Mouse (Mus musculus) liver, adult (tissue): ENCODE results near the gene Pnmal2.

Experiments
- GATA4 ChIP-seq: IDR thresholded peaks from 2 replicates; pipeline ENCODE4 v1.6.1; 2014; ENCODE audit warnings: mild to moderate bottlenecking, low read length; ENCODE audit not compliant: insufficient replicate concordance

The Pnmal2 gene

GRCm38 (mm10) chr7:16913806-16914452, 30.6 kb upstream of the Pnmal2 start:
- no peak for TF ChIP-seq GATA4

DNA sequence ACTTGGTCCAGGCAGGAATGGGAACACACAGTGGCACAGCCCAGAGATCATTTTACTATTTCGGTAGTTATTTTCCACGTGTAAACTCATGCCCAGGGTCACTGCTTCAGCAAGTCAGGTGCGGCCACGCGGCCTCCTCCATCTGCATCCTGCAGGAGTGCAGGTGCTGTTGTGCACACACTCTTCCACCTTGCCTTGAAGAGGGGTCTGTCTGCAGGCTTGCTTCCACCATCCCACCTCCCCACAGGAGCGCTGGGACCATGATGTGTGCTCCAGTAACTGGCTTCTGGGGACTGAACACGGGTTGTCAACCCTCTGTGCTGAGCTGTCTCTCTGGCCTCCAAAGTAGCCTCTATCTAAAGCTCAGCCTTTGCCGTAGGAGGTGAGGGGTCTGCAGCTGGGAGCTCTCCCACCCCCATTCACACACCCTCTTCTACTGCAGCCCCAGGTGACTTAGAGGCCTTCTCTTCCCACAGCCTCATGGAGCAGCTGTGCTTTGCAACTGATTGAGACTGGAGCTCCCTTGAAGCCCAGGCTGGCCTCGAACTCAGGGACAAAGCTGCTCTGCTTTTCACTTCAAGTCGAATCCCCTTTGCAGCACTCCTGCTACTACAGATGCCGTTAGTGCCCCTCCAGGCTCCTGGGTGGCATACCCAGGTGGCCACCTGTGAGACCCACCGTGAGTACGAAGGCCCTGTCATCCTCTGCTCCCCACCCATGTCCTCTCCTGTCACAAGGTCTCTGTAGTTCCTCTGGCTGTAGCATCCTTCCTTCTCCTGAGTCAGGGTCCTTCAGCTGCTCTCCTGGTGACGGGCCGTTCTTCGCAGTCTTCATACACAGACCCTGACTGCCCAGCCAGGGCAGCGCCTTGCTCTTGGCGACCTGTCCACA, 29.8 kb upstream of the Pnmal2 start:
- no peak for TF ChIP-seq GATA4

GRCm38 (mm10) chr7:16915461-16916340, 28.8 kb upstream of the Pnmal2 start:
- TF ChIP-seq GATA4, result no peak

GRCm38 (mm10) chr7:16916342-16917265, 27.9 kb upstream of the Pnmal2 start:
- TF ChIP-seq GATA4, result no peak

GRCm38 (mm10) chr7:16917447-16917846, 27.0 kb upstream of the Pnmal2 start:
- TF ChIP-seq GATA4, result no peak

DNA sequence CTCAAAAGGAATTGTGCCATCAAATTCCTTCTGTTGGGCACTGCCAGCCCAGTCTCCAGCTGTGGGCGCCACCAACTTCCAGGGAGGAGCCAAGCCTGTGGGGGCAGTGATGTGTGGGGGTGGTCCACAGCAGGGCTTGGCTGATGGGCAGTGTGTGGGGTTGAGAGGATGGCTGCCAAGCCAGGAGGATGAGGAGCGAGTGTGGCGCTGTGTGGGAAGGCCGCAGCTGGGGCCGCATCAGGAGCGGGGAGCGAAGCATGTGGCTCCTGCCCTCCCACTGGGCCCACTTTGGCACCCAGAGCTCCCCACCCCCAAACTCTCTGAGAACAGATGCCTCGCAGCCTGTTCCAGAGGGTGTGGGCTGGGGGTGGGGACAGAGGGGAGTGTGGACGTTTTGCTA, 26.5 kb upstream of the Pnmal2 start:
- TF ChIP-seq GATA4, result no peak

DNA sequence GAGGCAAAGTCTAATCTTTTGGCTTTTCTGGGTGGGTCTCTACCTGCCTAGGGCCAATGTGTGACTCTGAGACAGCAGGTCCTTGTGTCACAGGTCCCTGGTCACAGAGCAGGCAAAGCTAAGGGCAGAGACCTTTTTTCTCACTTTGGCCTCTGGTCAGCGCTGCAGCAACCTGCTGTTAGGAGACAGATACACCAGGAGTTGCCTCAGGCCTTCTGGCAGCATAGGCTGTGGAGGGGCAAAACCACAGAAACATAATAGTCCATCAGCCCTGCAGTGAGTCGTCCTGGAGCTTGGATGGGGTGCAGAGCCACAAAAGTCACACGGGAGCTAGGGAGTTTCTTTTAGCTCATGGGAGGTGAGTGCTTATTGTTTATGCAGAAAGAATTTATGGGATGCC, 25.8 kb upstream of the Pnmal2 start:
- TF ChIP-seq GATA4, result no peak

DNA sequence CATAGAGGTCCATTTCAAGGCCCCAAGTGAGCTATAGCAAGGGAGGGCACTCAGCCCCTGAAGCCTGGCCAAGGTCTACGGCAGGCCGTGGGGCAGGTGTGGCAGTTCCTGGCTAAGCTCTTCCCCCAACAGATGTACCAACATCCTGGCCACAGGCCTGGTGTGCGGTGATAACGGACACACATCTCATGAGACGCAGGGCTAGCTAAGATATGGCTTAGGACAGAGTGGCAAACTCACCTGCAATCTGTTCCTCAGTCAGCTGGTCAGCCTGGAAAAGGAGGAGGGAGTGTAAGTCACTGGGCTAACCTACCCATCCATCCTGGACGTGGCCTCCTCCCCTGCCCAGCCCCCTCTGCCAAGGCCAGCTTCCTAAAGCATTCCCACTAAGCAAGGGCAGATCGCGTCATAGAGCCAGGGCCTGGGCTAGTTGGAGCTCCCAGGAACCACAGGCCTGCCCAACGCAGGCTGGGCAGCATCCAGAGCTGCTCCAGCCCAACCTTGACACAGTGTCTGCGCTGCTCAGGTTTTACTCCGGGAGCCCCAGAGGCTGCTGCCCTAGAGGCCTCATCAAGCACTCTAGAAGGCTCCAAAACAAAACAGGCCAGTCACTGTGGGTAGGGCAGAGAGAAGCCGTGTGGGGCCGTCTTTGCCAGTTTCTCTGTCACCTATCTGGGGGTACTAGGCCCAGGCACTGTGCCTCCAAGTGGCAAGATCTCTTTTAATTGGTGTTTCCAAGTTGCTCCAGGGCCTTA, 24.9 kb upstream of the Pnmal2 start:
- TF ChIP-seq GATA4, result no peak

- no peak for TF ChIP-seq GATA4
Observed at GRCm38 (mm10) chr7:16920150-16920579, 24.3 kb upstream of the Pnmal2 start.

- no peak for TF ChIP-seq GATA4
Observed at GRCm38 (mm10) chr7:16920818-16921791, 23.4 kb upstream of the Pnmal2 start.

DNA sequence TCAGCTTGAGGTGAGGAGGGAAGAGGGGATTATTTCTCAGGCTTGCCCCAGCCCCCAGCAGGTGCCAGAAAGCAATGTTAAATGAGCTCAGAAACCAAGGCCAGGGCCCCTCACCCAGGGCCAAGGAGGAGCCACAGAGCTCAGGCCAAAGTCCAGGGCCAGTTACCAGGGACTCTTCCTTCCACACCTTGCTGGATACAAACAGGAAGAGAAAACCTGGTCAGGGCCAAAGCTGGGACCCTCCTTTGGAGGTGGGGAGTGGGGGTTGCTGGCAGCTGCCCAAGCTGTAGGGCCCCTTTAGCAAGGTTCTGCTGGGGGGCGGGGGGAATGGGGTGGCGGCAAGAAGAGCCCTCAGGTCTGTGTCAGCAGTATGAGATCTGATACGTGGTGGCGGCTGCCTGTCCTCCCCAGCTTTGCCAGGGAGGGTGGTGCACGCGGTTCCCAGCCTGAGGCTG, 22.6 kb upstream of the Pnmal2 start:
- TF ChIP-seq GATA4, result no peak

DNA sequence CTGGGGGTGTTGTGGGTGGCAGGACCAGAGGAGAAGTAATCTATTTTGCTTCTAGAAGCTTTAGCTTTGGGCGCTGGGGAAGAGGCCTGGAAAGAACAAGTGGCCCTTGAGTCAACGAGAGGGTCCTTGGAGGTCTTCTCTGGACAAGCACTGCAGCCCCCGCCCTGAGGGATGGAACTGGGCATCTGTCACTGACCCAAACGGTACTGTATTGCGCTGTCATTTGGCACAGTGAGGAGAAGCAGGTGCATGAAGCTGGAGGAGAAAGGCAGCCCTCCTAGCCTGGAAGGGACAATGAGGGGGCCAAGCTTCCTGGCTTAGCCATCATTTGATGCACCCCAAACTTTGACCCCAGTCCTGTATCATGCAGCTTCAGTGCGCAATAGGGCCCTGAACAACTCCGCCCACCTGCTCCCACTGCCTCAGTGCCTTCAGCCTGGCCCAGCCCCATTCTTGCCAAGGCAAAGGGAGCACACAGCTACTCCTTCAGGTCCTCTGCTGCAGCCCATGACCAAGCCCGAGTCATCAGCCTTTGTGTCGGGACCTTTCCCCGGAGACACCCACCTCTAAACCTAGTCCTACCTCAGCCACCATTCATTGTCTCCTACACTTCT, 22.0 kb upstream of the Pnmal2 start:
- no peak for TF ChIP-seq GATA4

- TF ChIP-seq GATA4, result no peak
Observed at GRCm38 (mm10) chr7:16923283-16924036, 21.0 kb upstream of the Pnmal2 start.
